Mouse (Mus musculus): ENCODE measurements at regions not wholly inside any gene's neighbourhood (a gene's known extent, or its start where the extent isn't known, plus 50 kb on each side); places are given as distances from the start of the nearest gene placed in this dataset.

DNA sequence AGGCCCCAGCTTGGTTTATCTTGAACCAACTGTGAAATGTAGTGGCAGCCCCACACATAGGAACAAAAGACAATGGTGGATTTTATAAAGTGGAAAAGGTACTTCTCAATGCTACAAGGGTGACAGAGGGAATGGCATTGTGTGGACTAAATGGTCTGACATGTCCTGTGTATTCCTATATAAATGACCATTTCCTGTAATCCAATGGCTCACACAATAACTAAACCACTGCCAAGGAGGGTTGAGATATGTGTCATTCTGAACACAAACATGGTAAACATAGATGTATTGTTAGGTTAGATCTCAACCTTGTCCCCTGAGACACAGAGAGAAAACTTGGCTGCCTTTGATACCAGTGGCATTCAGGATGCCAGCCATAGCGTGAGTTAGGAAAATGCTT lies 51.0 kb upstream of the Slc24a5 start:
- TF ChIP-seq CTCF (IDR thresholded peaks at IDR 0.05; ENCODE audit: low read depth) (no peak), EP300 (optimal IDR thresholded peaks at IDR 0.05) (no peak)
